Mouse (Mus musculus) cerebellum, adult 2 months (tissue): Measurements from ENCODE around the gene Pitx3.

ENCODE experiments used
- CTCF ChIP-seq: fragments of 200-500 bp; IDR thresholded peaks from 2 replicates; pipeline ENCODE4 v1.5.1; 2011; ENCODE audit warnings: low read depth, mild to moderate bottlenecking, control low read depth, low read length, moderate library complexity, borderline replicate concordance; ENCODE audit not compliant: insufficient read depth
- POLR2A ChIP-seq: fragments of 200-500 bp; IDR thresholded peaks from 2 replicates; pipeline ENCODE4 v1.6.1; 2011; ENCODE audit warnings: low read length, control low read depth, borderline replicate concordance; ENCODE audit not compliant: insufficient read depth

DNA sequence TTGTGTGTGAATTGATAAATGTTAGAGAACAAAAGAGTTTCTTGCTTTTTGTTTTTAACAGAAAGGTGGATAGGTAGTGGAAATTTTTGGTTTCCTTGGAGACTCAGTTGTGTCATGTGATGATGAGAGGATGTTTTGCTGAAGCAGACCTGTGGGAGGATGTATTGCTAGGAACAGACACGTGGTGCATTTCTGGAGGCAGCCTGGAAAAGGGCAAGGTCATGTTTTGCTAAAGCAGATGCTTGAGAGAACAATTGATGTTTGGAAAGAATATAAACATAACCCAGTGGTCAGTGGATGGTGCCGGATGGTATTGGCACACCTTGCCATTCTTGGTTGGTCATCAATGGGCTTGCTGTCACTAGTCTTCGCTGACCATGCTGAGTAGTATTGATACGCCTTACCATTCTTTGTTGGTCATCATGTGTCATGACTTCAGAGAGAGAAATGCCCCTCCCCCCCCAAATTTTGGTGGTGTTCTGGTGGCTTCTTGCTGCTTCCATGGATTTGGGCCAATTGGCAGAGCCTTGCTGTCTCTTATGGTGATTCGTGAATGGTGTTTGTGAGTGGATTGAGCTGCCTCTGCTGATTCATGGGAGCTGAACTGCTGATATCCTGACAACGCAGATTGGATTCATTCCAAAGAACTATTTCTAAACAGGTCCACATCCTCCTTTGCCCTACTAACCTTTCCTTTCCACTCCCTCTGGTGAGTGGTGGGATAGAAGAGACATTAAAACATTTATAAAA lies 44.5 kb downstream of the Pitx3 start:
- no peak for TF ChIP-seq CTCF
- no peak for TF ChIP-seq POLR2A
